Mouse (Mus musculus): ENCODE measurements at regions not wholly inside any gene's neighbourhood (a gene's known extent, or its start where the extent isn't known, plus 50 kb on each side); places are given as distances from the start of the nearest gene placed in this dataset.

DNA sequence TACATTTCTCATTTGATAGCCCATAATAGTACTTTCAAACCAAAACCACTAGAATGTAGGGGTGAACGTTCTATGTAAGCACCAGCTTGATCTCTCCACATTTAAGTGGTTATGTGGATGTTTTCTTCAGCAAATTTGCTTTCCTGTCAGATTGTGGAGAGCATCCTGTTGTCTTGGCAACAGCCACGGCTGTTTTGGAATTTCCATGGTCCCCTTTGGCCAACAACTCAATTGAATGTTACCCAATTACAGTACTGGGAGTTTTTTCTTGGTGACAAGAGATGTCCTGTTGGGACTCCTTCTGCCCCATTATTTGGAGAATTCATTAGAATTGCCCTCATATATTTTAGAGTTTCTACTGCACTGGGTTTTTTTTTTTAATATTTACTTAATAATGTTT lies 503.2 kb downstream of the Ndufa4 start:
- DNase-seq (ENCODE audit: low read depth, low spot score): no peak

DNA sequence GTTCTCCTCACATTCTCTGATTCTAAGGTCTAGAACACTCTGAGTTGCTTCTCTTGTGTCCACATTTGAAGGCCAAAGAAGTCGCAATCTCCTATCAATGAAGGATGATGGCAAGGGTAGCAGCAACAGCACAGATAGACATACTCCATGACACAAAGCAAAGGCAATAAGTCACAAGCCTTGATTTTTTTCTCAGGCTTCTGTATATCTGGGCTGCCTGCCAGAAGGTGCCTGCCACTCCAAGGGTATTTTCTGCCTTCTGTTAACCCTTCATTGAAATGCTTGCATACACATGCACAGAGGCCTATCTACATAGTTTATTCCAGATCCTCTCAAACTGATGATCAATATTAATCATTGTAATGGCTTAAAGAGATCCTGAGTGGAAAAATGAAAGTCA lies 548.2 kb downstream of the Ndufa4 start:
- no peak for DNase-seq (ENCODE audit: low read depth, low spot score)

GRCm38 (mm10) chr6:11353599-11353998 lies 553.7 kb downstream of the Ndufa4 start:
- DNase-seq (ENCODE audit: low read depth, low spot score): no peak

- DNase-seq (ENCODE audit: low read depth, low spot score): no peak
These were observed 573.2 kb downstream of the Ndufa4 start for GRCm38 (mm10) chr6:11334137-11334536.

DNA sequence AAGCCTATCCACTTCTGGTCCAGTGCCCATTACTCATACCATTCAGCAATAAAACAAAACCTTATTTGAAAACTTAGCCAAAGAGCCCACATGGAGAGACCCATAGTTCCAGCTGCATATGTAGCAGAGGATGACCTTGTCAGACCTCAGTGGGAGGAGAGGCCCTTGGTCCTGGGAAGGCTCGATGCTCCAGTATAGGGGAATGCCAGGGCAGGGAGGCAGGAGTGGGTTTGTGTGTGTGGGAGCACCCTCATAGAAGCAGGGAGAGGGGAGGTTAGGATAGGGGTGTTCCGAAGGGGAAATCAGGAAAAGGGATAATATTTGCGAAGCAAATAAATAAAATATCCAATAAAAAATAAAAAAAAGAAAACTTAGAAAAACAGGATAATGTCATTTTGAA lies 593.6 kb downstream of the Ndufa4 start:
- DNase-seq (ENCODE audit: low read depth, low spot score): no peak

DNA sequence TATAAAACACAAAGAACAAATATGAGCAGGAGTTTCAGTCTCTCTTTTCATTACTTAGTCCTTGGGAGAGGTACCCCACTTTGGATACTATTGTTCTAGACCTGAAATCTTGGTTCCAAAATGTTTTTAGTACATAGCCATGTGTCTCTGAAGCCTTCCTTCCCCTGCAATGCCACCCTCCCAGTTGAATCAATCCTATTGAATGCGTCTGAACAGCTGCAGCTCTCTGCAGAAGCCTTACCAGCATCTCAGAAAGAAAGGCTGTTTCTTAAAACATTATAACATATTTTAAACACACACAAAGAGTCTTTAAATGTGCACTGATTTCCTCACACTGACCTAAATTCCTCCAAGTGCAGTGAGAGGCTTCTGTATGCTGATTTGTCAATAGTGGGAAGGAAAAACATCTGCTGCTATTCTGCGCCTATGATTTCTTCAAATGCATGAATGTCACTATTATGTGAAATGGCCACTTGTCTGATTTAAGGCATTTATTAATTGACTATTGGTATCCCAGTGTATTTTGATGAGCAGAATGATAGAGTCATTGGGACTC lies 601.2 kb downstream of the Ndufa4 start:
- DNase-seq (ENCODE audit: low read depth, low spot score): no peak

- peak; percentile 16 for DNase-seq (ENCODE audit: low read depth, low spot score)
These were observed 623.3 kb downstream of the Ndufa4 start for GRCm38 (mm10) chr6:11283990-11284389.

DNA sequence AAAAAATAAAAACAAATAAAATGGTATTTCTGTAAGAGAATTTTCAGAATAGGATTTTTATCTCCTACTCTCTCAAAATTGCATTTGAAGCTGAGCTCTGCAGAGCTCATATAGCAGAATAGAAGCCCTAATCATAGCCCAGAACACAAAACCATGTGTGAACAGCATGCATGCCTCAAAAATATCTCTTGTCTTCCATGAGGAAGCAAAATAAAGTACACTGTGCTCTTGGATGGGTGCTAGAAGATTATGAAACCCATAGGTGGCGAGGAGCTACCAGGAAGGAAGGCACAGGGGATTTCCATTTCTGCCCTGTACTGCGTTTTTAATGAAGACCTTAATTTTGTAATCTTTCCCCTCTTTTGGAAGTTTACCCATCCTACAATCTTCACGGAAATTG lies 632.1 kb downstream of the Ndufa4 start:
- no peak for DNase-seq (ENCODE audit: low read depth, low spot score)

Measured in mesoderm, embryonic 11.5 days (tissue).